Mouse (Mus musculus) R1 (cell line): ENCODE data around the gene Rnf144b.
A peak's percentile ranks its signal among the peaks of the same experiment; 100 is the strongest.

Experiments used
- DNase-seq: peaks from one replicate; pipeline ENCODE4 v3.0.0-alpha.2; 2018; ENCODE audit warnings: low read depth, low spot score

Gene Rnf144b

GRCm38 (mm10) chr13:47178182-47178581 lies 55.7 kb downstream of the Rnf144b start:
- DNase-seq: no peak

GRCm38 (mm10) chr13:47180776-47181175 lies 58.3 kb downstream of the Rnf144b start:
- DNase-seq: no peak

- DNase-seq: no peak
Measured at GRCm38 (mm10) chr13:47182366-47182765, 59.9 kb downstream of the Rnf144b start.

GRCm38 (mm10) chr13:47183033-47183730 lies 60.7 kb downstream of the Rnf144b start:
- DNase-seq: no peak

GRCm38 (mm10) chr13:47183771-47184170 lies 61.3 kb downstream of the Rnf144b start:
- no peak for DNase-seq

GRCm38 (mm10) chr13:47187836-47188235 lies 65.4 kb downstream of the Rnf144b start:
- DNase-seq: no peak

- no peak for DNase-seq
Measured at GRCm38 (mm10) chr13:47189971-47190370, 67.5 kb downstream of the Rnf144b start.

GRCm38 (mm10) chr13:47192200-47192599 lies 69.7 kb downstream of the Rnf144b start:
- DNase-seq: no peak

GRCm38 (mm10) chr13:47192771-47193170 lies 70.3 kb downstream of the Rnf144b start:
- peak; percentile 64 for DNase-seq

GRCm38 (mm10) chr13:47193326-47194153 lies 71.1 kb downstream of the Rnf144b start:
- DNase-seq: peak; percentile 84

GRCm38 (mm10) chr13:47194695-47195094 lies 72.2 kb downstream of the Rnf144b start:
- DNase-seq: no peak

- no peak for DNase-seq
Measured at GRCm38 (mm10) chr13:47195491-47195890, 73.0 kb downstream of the Rnf144b start.

- no peak for DNase-seq
Measured at GRCm38 (mm10) chr13:47200011-47200670, 77.7 kb downstream of the Rnf144b start.

- DNase-seq: no peak
Measured at GRCm38 (mm10) chr13:47201962-47202624, 79.6 kb downstream of the Rnf144b start.

GRCm38 (mm10) chr13:47210496-47210895 lies 88.0 kb downstream of the Rnf144b start:
- DNase-seq: peak; percentile 67

- DNase-seq: no peak
Measured at GRCm38 (mm10) chr13:47210992-47211391, 88.5 kb downstream of the Rnf144b start.

GRCm38 (mm10) chr13:47211581-47211980 lies 89.1 kb downstream of the Rnf144b start:
- no peak for DNase-seq

- no peak for DNase-seq
Measured at GRCm38 (mm10) chr13:47213817-47214216, 91.4 kb downstream of the Rnf144b start.

- DNase-seq: no peak
Measured at GRCm38 (mm10) chr13:47214895-47215294, 92.4 kb downstream of the Rnf144b start.

GRCm38 (mm10) chr13:47215815-47216585 lies 93.5 kb downstream of the Rnf144b start:
- DNase-seq: no peak

- DNase-seq: no peak
Measured at GRCm38 (mm10) chr13:47217107-47217571, 94.7 kb downstream of the Rnf144b start.
